Mouse (Mus musculus) testis, postnatal 10 days (tissue): ENCODE results near the gene Senp8.
A peak's percentile ranks its signal among the peaks of the same experiment; 100 is the strongest.

Experiments used
- DNase-seq: peaks from one replicate; pipeline ENCODE4 v3.0.0; 2021; ENCODE audit warnings: low spot score

Senp8 gene

DNA sequence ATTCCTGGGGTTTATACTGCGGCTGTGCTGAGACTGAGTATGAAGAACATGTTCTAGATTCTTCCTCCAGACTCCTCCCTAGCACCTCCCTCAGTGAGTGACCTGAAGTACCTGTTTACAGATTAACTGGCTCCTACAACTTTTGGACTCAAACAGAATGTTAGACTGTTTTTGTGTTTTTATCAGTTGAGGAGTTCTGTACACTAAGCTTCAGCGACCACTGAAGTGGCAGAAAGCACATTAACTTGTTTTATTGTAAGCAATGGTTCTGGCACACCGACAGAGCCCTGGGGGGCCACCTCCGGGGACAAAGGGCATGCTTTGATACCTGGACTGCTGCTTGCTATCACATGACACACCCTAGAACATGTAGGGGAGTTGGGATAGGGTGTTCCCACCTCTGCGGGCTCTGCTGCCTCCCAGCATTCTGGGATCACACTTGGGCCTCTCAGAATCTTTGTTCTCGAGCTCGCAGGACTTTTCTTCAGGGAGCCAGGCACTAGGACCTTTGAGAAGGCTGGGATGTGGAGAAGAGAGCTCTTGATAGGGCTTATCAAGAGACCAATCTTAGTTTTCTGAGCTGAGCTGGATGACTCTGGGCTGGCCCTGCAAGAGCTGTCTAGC is 34.1 kb downstream of the Senp8 start:
- no peak for DNase-seq

DNA sequence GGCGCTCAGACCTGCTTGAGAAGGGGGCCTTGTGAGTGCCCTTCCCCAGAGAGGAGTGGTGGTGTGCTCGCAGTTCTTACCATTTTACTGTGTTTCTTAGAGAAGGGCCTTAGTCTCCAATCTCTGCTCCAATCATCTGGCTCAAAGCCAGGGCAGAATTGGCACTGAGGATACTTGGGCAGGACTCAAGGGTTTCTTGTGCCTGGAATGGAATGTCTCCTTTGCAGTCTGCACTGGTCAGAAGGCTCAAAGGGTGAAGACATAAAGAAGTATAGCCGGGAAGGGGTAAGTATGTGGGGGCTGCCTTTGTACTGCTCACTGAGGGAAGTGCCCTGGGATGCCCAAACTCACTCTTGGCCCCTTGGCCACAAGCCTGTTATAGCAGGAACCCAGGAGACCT is 41.3 kb downstream of the Senp8 start:
- peak; percentile 60 for DNase-seq

DNA sequence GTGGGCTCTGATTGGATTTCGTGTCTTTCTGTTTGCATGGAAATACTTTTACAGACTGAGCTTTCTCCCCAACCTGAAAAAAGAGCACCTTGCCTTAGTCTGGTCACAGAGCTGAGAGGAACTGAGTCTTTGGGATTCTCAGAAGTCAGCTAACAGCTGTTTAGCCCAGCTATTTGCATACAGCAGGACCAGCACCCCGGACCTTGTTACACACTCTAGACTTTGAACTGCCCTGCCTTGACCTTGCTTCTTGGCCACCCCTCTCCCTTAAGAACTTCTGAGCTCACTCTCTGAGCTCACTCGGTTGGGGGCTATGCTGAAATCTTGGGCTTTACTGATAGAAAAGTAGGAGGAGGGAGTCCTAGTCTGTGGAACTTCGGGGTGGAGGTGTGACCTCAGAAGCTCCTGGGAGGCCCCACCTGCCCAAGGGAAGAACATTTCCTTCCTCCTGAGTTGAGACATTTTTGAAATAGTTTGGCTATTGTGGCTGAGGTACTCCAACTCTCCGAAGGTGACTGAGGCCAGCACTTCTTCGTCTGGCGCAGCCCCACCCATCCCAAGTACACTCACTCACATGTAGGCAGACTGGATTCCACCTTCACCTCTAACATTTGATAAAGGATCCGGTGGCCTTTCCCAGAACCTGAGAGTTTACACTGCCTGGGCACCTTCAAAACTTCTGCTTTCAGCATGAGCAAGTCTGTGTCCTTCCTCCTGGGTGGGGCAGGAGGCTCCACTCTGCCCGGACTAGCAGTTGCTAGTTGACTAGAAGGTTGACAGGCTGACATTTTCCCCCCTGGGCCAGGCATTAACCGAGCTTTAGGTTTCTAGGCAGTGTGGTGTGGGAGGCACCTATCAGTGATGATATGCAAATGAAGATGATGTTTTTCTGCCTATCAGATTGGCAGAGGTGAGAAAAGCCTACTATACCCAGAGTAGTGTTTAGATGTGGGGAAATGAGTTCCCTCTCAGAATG is 43.4 kb downstream of the Senp8 start:
- DNase-seq: no peak

DNA sequence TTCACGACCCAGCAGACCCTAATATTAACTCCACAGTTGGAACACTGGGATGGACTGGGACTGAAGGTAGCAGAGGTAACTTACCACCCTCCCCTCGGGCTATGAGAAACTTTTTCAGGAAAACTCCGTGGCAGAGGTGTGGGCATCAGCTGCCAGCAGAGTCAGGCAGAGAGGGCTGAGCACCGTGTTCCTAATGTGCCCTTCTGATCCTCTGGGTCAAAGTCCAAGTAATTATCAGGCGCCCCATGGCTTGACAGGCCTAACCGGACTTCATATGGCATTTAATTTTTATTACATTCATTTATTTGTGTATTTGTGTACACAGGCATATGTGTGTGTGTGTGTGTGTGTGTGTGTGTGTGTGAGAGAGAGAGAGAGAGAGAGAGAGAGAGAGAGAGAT is 47.4 kb downstream of the Senp8 start:
- no peak for DNase-seq

DNA sequence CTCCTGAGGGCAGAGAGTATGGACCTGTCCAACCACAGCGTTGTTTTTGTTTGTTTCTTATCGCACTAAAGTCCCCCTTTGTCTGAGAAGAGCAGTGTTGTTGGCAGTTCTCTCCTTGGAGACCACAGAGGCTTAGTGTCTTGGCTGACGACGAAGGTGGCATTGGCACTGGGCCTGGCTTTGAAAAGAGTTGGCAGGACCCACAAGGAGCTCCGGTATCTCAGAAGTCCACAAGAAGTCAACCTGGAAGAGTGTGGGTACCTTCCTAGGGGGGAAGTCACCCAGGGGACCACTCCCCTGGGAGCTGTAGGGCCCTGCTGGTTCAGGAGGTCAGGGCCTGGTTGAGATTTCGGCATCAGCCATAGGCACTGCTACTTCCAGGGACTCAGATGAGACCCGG is 49.4 kb downstream of the Senp8 start:
- DNase-seq: peak; percentile 47

DNA sequence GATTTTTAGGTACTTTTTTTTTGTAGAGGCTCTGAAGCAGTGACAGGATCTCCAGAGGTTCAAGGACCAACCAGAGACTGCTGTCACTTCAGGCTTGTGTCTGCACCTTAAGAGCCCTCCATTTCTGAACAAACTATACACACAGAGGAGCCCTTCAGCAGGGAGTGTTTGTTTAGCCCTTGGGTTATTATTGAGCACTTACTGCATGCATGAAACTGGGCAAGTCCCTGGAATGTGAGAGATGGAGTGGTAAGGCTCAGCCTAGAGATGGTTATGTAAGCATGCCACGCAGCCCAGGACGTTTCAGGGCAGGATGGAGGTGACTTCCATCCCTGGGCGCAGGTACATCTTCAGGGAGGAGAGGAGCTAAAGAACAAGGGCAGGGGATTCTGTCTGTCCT is 54.1 kb downstream of the Senp8 start:
- no peak for DNase-seq

DNA sequence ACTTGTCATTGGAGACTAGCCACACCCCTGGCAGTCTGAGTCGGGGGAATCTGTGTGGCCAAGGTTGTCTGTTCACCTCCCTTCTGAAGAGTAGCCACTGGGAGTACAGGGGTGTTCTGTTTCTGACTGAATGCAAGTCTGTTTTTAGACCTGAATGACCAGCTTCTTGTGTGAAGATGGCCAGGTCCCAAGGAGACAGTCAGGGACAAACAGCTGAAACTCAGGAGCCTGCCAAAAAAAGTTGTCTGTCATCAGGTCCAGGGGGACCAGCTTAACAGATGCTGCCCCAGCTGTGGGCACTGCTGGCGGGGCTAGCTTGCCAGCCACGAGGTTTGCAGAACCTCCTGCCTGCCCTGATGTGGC is 55.1 kb downstream of the Senp8 start:
- DNase-seq: no peak

DNA sequence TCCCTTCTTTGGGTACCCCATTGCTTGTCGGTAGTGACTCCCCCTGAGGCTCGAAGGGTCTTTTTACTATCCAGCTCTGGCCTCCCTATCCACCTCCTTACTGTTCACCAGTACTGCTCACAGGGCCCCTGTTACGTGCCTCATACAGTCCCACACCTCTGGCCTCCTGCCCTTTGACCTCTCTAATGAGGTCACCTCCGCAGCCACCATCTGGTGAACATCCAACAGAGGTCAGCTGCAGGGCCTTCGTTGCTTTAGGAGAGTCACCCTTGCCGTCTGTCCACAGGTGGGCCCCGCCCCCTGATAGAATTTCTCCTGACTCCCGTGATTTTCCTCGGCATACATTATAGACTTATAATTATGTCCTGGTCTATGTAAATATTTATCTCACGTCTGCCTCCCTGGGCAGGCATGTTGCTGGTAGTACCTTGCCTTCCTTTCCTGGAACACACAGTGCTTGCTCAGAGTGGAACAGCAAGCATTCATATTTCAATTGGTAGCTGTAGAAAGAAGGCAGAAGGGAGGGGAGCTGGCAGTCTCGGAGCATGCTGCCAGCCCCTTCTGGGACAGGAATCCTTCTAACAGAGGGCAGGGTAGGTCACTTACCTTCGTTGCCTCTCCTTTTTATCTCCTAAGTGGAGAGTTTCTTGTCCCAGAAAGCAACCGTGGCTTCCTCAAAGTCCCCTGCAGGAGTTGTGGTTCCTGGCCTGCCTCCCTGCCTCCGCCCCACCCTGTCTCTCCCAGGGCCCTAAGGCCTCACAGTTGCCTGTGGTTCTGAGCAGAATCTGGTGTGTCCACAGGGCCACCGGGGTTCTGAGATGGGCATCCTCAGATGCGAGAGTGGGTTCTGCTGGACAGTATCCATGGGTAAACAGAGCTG is 55.7 kb downstream of the Senp8 start:
- DNase-seq: no peak

DNA sequence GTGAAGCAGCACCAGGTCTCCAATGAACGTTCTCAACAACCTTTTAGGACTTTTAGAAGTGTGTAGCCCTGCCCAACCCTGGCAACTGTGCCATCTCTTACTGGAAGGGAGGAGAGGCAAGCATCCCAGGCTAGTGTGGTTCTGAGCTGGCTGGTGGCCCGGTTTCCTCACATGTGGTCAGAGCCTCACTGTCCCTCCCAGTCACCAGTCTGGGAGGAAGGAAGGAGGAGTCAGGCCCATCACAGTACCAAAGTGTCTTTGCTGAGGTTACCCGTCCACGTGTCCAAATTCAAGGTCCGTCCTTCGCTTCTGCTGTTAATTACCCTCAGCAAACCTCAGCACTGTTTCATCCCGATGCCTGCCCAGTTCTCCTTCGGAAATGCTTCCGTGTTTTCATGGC is 58.4 kb downstream of the Senp8 start:
- DNase-seq: peak; percentile 69

DNA sequence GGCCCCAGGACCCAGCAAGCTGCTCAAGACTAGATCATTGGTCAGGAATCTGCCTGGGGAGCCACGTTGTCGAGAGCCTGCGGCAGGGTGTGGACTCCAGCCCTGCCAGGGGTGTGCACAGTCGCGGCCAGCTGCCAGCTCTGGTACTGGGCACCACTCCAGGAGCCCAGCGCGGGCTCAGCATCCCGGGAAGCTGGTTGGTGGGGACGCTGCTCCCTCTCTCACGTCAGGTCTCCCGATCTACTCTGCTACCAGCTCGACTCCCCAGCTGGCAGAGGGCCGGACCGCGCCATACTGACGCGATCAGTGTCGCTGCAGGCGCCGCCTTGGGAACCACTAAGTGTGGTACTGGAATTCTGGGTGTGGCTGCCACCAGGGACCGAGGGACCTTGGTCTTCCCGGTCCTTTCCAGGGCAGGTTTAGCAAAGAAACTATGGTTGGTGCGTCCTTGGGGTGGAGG is 58.8 kb downstream of the Senp8 start:
- peak; percentile 87 for DNase-seq

DNA sequence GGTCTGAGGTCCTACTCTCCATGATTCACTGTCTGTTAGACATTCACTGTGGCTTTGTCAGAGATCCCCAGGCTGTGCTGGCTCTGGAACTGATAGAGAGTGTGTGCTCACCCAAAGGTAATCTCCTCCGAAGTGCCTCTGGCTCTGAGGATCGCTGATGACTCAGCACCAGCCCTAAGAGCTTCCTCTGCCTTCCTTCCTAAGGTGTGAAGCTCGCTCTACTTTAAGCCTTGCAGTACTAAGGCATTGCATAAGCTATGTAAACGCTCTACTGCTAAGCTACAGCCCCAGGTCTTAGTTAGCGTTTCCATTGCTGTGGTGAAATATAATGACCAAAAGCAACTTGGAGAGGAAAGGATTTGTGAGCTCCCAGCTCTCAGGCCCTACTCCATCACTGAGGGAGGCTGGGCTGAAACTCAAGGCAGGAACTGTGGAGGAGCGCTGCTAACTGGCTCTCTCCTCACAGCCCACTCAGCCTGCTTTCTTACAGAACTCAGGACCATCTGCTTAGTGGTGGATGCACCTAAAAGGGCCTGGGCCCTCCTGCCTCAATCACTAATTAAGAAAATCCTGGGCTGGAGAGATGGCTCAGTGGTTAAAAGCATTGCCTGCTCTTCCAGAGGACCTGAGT is 63.0 kb downstream of the Senp8 start:
- no peak for DNase-seq
